Mouse (Mus musculus): ENCODE measurements at regions not wholly inside any gene's neighbourhood (a gene's known extent, or its start where the extent isn't known, plus 50 kb on each side); places are given as distances from the start of the nearest gene placed in this dataset.

DNA sequence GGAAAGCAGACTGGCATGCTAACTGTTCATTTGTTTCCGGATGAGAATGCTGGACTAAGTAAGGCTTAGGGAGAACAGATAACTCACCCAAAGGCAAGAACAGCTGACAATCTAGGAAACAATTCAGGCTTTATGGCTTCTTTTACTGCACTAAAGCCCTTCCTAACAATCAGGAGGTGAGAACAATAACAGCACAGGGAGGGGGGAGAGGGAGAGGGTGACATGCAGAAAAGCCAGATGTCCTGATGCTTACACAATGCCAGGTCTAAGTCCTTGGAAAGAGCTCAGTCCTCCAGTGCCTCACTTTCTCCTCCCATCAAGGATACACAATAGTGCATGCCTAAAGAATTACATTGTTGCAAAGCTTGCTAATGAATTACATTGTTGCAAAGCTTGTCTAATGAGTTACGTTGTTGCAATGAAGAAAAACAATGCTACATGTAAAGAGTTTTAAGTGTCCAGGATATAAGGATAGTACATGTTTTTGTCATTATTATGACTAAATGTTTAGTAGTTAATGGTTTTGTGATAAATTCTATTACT, 165.3 kb upstream of the Lrig3 start:
- no peak overlapping the region for H3K4me3 ChIP-seq (ENCODE audit: low read length)
- no peak overlapping the region for H3K27ac ChIP-seq (ENCODE audit: low read depth, low read length)
- no peaks in the 10 kb centered on the region for H3K36me3 ChIP-seq (ENCODE audit: control insufficient read depth, insufficient read depth, low read length)
- H3K9ac ChIP-seq (ENCODE audit: low read depth, low read length), result no peak overlapping the region
- H3K4me1 ChIP-seq (ENCODE audit: control insufficient read depth, insufficient read depth, low read depth, low read length), result no peaks in the 10 kb centered on the region; the same call in 1 of the 2 replicates
- H3K9me3 ChIP-seq (ENCODE audit: control insufficient read depth, low read length), result no peaks in the 10 kb centered on the region
- H3K4me2 ChIP-seq (ENCODE audit: low read length), result no peak overlapping the region
- WGBS, result 37% methylated on average over 2 of the region's 2 CpGs
- no peak for ATAC-seq
- H3K27me3 ChIP-seq (replicated peaks; ENCODE audit: control insufficient read depth, insufficient read depth, low read length), result no peaks in the 10 kb centered on the region

DNA sequence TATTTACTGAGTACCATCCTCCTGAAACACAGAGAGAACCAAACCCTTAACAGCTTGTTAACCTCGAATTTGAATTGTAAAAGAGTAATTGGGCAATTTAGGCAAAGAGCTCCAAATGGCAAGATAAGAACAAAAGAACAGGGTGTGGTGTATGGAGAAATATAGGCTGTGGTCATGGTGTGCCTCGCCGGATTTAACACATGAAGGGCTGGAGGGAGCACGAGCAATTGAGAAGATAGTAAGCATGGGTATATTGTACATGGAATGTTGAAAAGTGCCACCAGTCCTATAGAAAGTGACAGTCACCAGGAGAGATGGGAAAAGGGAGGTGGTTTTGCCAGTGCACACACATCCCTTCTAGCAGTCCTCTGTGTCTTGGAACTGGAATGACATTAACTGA, 164.5 kb upstream of the Lrig3 start:
- no peaks in the 10 kb centered on the region; the same call in 1 of the 2 replicates for H3K4me1 ChIP-seq (ENCODE audit: control insufficient read depth, insufficient read depth, low read depth, low read length)
- H3K27me3 ChIP-seq (replicated peaks; ENCODE audit: control insufficient read depth, insufficient read depth, low read length), result no peaks in the 10 kb centered on the region
- no peaks in the 10 kb centered on the region for H3K9me3 ChIP-seq (ENCODE audit: control insufficient read depth, low read length)
- 49% methylated on average over 4 of the region's 4 CpGs for WGBS
- no peak for ATAC-seq
- no peak overlapping the region for H3K4me2 ChIP-seq (ENCODE audit: low read length)
- H3K27ac ChIP-seq (ENCODE audit: low read depth, low read length), result no peak overlapping the region
- H3K9ac ChIP-seq (ENCODE audit: low read depth, low read length), result no peak overlapping the region
- H3K4me3 ChIP-seq (ENCODE audit: low read length), result no peak overlapping the region
- H3K36me3 ChIP-seq (ENCODE audit: control insufficient read depth, insufficient read depth, low read length), result no peaks in the 10 kb centered on the region

DNA sequence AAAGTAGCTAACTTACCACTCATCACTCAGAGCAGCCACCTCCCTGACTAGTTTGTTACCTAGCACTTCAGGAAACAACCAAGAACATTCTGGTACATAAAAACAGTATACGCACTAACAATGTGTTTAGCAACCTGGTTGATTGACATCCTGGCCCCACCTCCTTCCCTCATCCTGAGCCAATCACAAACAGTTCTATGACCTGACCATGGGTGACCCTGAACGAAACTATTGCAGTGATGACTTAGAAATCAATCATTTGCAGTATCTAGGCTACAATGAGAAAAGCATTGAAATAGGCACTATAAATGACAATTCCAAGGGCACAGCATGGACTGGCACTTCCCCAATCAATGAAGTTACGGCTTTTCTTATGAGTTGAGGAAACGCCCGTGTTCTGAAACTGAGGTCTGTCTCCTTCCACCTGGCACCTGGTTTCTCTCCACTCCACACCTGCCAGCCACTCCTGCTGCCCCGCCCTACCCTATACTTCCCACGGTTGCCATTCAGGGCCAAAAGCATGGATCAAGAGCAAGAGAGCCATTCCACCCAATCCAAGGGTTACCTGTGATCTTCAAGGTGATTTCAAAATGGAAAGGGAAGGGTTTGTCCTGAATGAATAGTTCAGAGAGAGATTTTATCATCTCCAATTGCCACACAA, 162.9 kb upstream of the Lrig3 start:
- Histone ChIP-seq H3K27ac (ENCODE audit: low read depth, low read length) (no peak overlapping the region), H3K4me1 (ENCODE audit: control insufficient read depth, insufficient read depth, low read depth, low read length) (no peaks in the 10 kb centered on the region; the same call in 1 of the 2 replicates), H3K27me3 (replicated peaks; ENCODE audit: control insufficient read depth, insufficient read depth, low read length) (no peaks in the 10 kb centered on the region), H3K36me3 (ENCODE audit: control insufficient read depth, insufficient read depth, low read length) (no peaks in the 10 kb centered on the region), H3K4me2 (ENCODE audit: low read length) (no peak overlapping the region), H3K9ac (ENCODE audit: low read depth, low read length) (no peak overlapping the region), H3K4me3 (ENCODE audit: low read length) (no peak overlapping the region), H3K9me3 (ENCODE audit: control insufficient read depth, low read length) (no peaks in the 10 kb centered on the region)
- 93% methylated on average over 7 of the region's 7 CpGs for WGBS
- no peak for ATAC-seq

DNA sequence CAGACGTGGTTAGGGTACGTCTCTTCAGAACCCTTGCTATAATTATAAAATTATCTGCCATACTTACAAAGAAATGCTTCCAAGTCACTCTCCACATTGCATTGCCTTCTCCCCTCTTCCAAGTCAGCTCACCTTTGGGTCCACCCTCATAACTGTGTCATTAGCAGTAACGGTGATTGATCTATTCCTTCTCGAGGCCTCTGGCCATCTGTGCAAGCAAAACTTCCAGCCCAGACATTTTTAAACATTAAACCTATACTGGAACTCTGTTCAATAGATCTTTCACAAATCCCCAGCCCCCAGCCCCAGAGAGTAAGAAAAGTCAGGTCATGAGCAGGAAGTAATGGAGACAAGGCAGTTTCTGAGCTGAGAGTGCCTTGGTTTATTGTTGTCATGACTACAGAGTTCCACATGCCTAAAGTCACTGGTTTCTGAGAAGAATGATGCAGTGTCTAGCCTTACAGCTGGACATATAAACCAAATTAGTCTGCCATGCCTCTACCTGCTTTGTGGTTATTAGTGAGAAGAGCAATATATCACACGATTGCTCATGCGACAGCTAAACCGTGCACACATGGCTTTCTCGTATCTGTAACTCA, 156.1 kb upstream of the Lrig3 start:
- H3K9ac ChIP-seq (ENCODE audit: low read depth, low read length), result no peak overlapping the region
- H3K4me3 ChIP-seq (ENCODE audit: low read length), result no peak overlapping the region
- no peaks in the 10 kb centered on the region for H3K27me3 ChIP-seq (replicated peaks; ENCODE audit: control insufficient read depth, insufficient read depth, low read length)
- H3K4me1 ChIP-seq (ENCODE audit: control insufficient read depth, insufficient read depth, low read depth, low read length), result 0 out of 2 replicates have a peak, but pooled peaks cover 2% of the 10 kb centered on the region
- no peaks in the 10 kb centered on the region for H3K36me3 ChIP-seq (ENCODE audit: control insufficient read depth, insufficient read depth, low read length)
- no peak overlapping the region for H3K27ac ChIP-seq (ENCODE audit: low read depth, low read length)
- no peak overlapping the region for H3K4me2 ChIP-seq (ENCODE audit: low read length)
- peak; percentile 58 for ATAC-seq
- WGBS, result 65% methylated on average over 8 of the region's 8 CpGs
- no peaks in the 10 kb centered on the region for H3K9me3 ChIP-seq (ENCODE audit: control insufficient read depth, low read length)

DNA sequence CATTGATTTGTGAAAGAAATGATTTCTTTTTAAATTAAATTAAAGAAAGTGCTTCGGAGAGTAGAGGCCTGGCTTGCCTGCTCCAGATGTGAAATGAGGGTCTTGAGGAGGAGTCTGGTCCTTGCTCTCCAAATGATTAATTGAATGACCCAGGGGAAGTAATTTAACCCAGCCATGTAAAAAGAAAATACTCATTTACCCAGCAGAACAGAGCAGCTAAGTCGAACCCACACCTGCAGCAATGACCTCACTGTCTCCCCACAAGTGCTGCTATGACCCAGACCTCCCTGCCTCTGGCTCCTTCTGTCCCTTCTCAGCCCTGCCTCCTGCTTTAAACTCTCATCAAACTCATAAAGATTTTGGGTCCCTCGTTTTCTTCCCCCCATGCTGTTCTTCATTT, 155.4 kb upstream of the Lrig3 start:
- Histone ChIP-seq H3K4me1 (ENCODE audit: control insufficient read depth, insufficient read depth, low read depth, low read length) (0 out of 2 replicates have a peak, but pooled peaks cover 2% of the 10 kb centered on the region), H3K4me2 (ENCODE audit: low read length) (no peak overlapping the region), H3K4me3 (ENCODE audit: low read length) (no peak overlapping the region), H3K36me3 (ENCODE audit: control insufficient read depth, insufficient read depth, low read length) (no peaks in the 10 kb centered on the region), H3K27me3 (replicated peaks; ENCODE audit: control insufficient read depth, insufficient read depth, low read length) (no peaks in the 10 kb centered on the region), H3K9me3 (ENCODE audit: control insufficient read depth, low read length) (no peaks in the 10 kb centered on the region), H3K27ac (ENCODE audit: low read depth, low read length) (no peak overlapping the region), H3K9ac (ENCODE audit: low read depth, low read length) (no peak overlapping the region)
- 50% methylated on average over 3 of the region's 3 CpGs for whole genome bisulfite sequencing
- ATAC-seq, result no peak

DNA sequence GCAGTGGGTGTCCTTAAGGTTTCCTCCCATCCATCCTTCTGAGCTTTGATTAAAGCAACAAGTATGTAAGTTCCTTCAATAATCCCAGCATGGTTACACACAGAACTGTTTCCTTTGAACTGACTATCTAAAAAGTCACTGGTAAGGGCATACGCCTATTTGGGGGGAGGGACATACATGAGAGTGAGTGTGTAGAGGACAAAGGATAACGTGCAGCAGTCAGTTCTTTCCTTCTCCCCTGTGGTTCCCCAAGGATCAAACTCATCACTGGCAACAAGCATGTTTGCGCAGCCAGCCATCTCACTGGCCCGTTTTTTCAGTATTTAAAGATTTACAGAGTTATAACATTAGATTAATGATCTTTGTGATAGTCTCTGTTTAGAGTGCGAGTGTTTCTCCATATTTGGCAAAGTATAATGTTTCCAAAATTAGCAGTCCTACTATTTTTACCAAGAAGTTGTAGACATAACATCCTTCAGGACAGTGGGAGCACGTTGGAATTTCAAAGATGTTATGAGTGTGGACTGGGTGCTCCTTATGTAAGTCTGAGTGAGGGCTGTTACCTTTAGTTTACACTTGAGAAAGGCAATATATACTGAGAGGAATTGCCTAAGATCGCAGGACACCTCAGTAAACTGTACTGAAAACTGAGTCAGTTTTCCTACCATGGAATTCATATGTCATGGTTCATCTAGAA, 151.6 kb upstream of the Lrig3 start:
- no peak for ATAC-seq
- Histone ChIP-seq H3K4me1 (ENCODE audit: control insufficient read depth, insufficient read depth, low read depth, low read length) (0 out of 2 replicates have a peak, but pooled peaks cover 2% of the 10 kb centered on the region), H3K9me3 (ENCODE audit: control insufficient read depth, low read length) (no peaks in the 10 kb centered on the region), H3K4me2 (ENCODE audit: low read length) (no peak overlapping the region), H3K27me3 (replicated peaks; ENCODE audit: control insufficient read depth, insufficient read depth, low read length) (no peaks in the 10 kb centered on the region), H3K4me3 (ENCODE audit: low read length) (no peak overlapping the region), H3K27ac (ENCODE audit: low read depth, low read length) (no peak overlapping the region), H3K9ac (ENCODE audit: low read depth, low read length) (no peak overlapping the region), H3K36me3 (ENCODE audit: control insufficient read depth, insufficient read depth, low read length) (no peaks in the 10 kb centered on the region)
- WGBS, result 81% methylated on average over 7 of the region's 7 CpGs

DNA sequence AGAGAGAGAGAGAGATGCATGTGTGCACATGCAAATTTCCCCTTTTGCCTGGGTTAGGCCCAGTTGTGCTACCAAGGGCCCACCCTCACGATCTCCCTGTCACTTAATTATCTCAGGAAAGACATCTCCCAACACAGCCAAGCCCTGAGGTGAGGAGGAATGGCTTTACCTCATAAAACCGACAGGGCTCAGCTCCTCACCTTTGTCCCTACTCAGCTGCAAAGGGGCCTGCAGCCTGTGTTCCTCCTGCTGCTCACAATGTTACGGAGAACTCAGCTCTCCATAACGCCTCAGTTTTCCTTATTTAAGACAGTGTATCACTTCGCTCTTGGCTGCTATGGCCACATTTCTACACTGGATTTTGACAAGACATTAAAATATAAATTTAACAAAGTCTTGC, 133.8 kb upstream of the Lrig3 start:
- ATAC-seq, result no peak
- Histone ChIP-seq H3K4me2 (ENCODE audit: low read length) (no peak overlapping the region), H3K36me3 (ENCODE audit: control insufficient read depth, insufficient read depth, low read length) (no peaks in the 10 kb centered on the region), H3K27me3 (replicated peaks; ENCODE audit: control insufficient read depth, insufficient read depth, low read length) (no peaks in the 10 kb centered on the region), H3K9me3 (ENCODE audit: control insufficient read depth, low read length) (no peaks in the 10 kb centered on the region), H3K27ac (ENCODE audit: low read depth, low read length) (no peak overlapping the region), H3K4me3 (ENCODE audit: low read length) (no peak overlapping the region), H3K4me1 (ENCODE audit: control insufficient read depth, insufficient read depth, low read depth, low read length) (no peaks in the 10 kb centered on the region), H3K9ac (ENCODE audit: low read depth, low read length) (no peak overlapping the region)
- WGBS, result 67% methylated on average over 5 of the region's 5 CpGs

DNA sequence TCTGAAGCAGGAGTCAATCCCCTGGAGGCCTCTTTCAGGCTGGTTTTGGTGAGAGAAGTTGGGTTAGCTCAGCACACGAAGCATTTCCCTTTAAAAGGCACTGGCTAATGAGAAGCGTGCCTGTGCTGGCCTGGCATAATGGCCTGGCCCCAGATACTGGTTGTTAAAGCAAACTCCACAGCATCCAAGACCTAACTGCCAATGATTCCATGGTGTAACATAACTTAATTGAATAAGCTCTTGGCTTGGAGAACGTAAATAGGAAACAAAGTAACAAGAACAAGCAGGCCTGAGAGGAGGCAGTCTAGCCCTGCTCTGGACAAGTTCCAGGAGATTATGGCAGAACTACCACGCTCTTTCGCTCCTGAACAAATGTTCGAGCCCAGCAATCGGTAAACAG, 133.2 kb upstream of the Lrig3 start:
- H3K27me3 ChIP-seq (replicated peaks; ENCODE audit: control insufficient read depth, insufficient read depth, low read length), result no peaks in the 10 kb centered on the region
- 63% methylated on average over 7 of the region's 7 CpGs for WGBS
- no peak for ATAC-seq
- H3K9ac ChIP-seq (ENCODE audit: low read depth, low read length), result no peak overlapping the region
- no peak overlapping the region for H3K27ac ChIP-seq (ENCODE audit: low read depth, low read length)
- no peaks in the 10 kb centered on the region for H3K4me1 ChIP-seq (ENCODE audit: control insufficient read depth, insufficient read depth, low read depth, low read length)
- H3K4me3 ChIP-seq (ENCODE audit: low read length), result no peak overlapping the region
- no peak overlapping the region for H3K4me2 ChIP-seq (ENCODE audit: low read length)
- no peaks in the 10 kb centered on the region for H3K9me3 ChIP-seq (ENCODE audit: control insufficient read depth, low read length)
- H3K36me3 ChIP-seq (ENCODE audit: control insufficient read depth, insufficient read depth, low read length), result no peaks in the 10 kb centered on the region

DNA sequence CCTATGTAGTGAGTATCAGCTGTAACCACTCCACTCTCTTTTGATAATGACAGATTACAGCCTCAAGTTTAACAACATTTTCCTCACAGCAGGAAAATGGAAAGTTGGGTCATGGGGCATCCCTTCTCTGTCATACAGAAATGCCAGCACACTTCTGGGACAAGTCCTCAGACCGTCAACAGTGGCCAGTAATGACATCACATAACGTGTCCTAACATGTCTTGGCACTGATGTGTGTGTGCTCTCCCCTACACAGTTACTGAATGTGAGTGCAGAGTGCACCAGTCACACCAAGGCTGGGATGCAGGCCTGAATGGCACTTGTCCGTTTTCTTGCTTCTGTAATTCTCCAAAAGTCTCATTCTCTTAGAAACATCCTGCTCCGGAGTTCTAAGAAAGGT, 132.0 kb upstream of the Lrig3 start:
- Histone ChIP-seq H3K4me2 (ENCODE audit: low read length) (no peak overlapping the region), H3K9me3 (ENCODE audit: control insufficient read depth, low read length) (no peaks in the 10 kb centered on the region), H3K4me3 (ENCODE audit: low read length) (no peak overlapping the region), H3K36me3 (ENCODE audit: control insufficient read depth, insufficient read depth, low read length) (no peaks in the 10 kb centered on the region), H3K4me1 (ENCODE audit: control insufficient read depth, insufficient read depth, low read depth, low read length) (no peaks in the 10 kb centered on the region; the same call in 1 of the 2 replicates), H3K27ac (ENCODE audit: low read depth, low read length) (no peak overlapping the region), H3K9ac (ENCODE audit: low read depth, low read length) (no peak overlapping the region), H3K27me3 (replicated peaks; ENCODE audit: control insufficient read depth, insufficient read depth, low read length) (no peaks in the 10 kb centered on the region)
- ATAC-seq, result no peak
- WGBS, result 71% methylated on average over 4 of the region's 4 CpGs
